Mouse (Mus musculus) regulatory T cell (primary cell): ENCODE measurements at regions not wholly inside any gene's neighbourhood (a gene's known extent, or its start where the extent isn't known, plus 50 kb on each side); places are given as distances from the start of the nearest gene placed in this dataset.
"Not testable (repeated sequence)": the region's sequence is repeated elsewhere in the genome, so short reads cannot be mapped to it uniquely, and the experiment has no call there.

Experiments
- in situ Hi-C: fragments of 300-600 bp; cut with MboI, MseI; formaldehyde crosslinking; loops from one replicate; pipeline ENCODE4 v1.15.1; 2025; ENCODE audit warnings: high pct_unique_total_duplicates

DNA sequence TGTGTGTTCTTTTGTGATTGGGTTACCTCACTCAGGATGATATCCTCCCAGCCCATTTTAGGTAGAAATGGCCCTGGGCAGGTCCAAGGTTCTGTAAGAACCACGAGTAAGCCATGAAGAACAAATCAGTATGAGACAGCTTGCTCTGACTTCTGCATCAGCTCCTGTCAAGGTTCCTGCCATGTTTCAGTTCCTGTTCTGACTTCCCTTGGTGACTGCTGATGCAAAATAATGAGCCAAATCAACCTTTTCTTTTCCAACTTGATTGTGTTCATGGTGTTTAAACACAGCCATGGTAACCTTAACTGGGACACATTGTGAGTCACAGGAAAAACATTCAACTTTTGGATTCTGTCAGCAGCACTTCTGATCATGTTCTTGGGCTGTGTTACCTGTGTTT is 667.4 kb upstream of the Igfbp7 start:
- in situ Hi-C loops: no loop called here

DNA sequence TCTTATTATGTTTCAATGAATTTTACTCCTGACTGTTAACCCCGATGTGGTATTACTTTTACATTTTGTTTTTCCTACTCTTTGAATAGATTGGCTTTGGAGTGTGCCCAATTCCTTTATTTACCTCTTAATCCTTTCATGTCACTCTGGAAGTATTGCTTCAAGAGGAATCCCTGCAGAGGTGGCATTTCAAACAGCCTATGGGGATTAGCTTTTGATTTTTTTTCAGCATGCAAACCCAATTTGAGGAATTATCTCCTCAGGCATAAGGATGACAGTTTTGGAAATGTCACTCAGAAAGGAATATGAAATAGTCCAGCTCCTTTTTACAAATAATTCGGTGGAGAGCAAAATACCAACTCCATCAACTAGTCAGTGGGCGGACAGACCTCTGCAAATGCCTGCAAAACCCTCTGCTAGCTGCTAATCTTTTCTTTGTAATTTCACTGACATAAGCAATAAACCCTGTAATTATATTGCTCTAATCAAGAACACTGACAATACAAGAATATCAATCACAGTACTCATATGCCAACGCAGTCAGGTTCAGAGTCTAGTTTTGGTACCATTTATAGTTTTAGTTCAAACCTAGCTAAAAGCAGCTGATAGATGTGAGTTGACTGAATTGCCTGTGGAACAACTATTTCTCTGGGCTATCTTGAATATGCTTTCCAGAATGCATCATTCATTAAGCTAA is 624.9 kb upstream of the Igfbp7 start:
- in situ Hi-C loops: no loop called here

DNA sequence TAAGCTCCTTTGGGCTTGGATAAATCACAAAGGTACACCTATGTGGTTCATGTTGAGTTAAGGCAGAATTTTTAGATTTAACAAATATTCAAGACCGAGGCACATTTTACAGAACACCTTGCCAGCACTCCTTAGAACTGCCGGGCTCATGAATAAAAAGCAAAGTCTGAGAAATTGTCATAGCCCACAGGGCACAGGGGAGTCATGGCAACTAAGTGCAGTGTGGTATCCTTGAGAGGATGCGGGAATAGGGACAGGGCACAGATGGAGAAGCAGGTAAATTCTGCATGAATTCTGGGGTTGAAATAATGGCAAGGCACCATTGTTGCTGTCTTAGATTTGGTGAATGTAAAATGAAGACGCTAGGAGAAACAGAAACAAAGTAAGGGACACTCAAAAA is 609.7 kb upstream of the Igfbp7 start:
- in situ Hi-C loops: no loop called here

DNA sequence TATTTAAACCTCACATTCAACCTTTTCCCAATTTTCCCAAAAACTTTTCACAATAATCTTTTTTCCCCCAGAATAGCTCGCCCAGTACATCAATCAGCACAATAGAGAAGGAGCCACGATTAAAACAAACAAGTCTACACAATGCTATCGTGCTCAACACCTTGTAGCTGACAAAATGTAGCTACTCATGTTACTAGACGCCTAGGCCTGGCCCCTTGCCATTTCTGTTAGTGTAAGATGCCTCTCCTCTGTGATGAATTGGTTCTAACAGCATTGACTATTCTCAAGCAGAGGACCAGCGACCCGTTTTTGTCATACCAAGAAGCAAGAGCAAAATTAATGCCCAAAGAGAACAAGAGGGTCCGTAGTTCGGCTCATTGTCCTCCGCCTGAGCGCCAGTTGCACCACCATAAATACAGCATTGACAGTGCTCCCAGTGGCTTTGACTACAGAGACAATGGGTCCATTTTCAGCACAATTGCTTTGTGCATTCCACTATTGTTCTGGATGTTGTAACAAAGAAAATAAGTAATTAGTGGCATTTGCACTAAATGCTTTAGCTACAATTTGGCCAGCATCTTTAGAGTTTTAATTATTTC is 578.7 kb upstream of the Igfbp7 start:
- in situ Hi-C loops: no loop called here

DNA sequence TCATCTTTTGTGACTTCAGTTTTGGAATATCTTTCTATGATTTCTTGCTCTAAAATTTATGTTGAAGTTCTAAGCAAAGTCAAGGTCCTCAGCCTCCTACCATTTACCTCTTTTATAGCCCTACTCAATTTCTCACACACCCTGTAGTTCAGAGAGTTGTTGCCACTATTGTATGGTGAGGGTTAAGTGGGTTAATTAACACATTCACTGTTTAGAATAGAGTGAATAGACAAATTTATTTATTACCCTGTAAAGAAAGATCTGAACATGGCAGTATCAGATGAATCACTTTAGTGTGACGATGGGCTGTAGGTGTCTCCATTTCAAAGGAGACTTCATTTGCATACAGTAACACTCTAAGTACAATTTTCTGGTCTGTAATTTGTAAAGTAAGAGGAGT is 577.4 kb upstream of the Igfbp7 start:
- in situ Hi-C loops: no loop called here

DNA sequence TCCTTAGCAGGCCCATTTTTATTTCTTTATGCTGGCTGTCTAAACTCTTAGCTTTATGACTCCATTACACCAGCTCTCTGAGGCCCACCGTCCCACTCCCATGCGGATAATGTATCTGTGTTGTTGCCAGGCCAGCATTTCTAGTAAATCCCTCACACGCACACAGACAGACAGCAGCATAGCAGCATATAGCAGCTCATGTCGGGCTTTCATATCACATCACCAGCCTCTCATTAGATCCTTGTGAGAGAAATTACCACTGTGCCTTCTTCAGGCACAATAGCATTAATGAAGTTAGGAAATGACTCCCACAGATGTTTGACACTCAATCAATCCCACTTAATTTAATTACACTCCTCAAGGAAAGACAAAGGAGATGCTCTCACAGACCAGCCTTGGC is 532.2 kb upstream of the Igfbp7 start:
- in situ Hi-C loops: not testable (repeated sequence)

DNA sequence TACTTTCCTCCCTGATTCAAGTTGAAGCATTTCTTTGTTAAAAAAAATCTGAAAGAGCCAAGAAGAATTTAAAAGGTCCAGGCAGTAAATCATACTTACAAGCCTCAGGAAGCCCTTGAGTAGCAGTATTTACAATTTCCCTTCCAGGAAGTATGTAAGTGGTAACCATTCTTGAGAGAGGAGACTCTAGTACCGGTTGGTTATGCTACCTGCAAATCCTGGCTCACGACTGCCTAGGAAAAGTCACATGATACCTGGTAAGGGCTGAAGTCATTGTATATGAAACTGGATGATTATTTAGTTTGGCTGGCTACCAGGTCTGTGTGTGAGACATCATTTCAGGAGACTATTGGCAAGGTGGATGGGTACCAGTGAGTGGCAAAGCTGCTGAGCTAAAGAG is 524.0 kb upstream of the Igfbp7 start:
- in situ Hi-C loops: no loop called here

DNA sequence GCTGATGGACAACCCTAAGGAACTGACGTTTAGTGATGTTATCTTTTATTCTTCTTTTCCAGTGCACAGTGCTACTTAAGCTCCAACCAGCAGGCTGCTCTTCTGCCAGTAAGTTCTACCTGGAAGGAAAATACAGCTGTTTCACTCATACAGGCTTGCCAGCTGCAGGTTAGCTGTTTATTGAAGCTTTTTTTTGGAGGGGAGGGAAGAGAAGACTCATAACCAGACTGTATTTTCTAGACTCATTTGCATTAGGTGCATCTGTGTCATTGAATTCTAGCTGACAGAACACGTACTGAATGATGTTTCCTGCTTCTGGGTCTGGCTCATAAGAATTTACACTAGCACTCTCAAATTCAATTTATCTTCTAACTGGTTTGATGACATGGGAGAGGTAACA is 513.3 kb upstream of the Igfbp7 start:
- in situ Hi-C loops: no loop called here

DNA sequence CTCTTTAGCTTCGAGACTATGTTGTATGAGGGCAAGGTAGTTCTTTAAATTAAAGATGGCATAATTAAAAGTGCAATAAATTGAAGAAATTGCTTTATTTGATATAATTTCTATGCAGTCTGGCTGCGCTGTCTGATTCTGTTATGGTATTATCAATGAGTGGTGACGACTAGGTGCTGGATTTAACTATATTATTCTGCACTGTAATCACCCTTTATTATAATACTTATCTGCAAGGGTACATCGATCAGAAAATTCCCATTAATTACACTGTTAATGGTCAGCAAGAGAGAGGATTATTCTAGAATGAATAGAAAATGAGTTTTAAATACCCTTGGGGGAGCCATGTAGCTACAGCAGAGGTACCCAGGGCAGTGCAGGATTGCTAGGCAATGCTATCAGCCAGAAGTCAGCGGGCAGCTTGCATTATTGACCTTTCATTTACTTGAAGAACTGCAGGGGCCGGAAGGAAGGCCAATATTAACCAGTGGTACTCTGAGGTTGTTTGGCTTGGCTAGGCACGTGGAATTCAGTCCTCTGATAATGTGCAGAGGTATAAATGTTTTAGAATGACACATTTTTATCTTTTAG is 509.3 kb upstream of the Igfbp7 start:
- in situ Hi-C loops: no loop called here

DNA sequence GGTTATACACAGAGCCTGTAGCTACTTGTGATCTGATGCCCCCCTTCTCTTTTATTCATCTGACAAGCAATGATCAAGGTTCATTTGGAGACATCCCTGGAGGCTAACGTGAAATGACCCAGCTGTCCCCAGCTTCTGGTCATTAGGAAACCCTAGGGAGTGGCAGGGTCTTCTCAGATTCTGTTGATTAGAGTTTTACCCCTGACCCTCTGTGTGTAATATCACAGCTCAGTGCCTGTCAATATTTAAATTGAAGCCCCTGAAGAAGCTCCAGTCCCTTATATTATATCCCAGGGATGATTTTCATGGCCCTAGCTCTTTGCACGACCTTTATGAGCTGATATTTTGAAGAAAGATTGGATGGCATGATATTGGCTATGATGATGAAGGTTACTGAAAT is 508.5 kb upstream of the Igfbp7 start:
- in situ Hi-C loops: no loop called here

DNA sequence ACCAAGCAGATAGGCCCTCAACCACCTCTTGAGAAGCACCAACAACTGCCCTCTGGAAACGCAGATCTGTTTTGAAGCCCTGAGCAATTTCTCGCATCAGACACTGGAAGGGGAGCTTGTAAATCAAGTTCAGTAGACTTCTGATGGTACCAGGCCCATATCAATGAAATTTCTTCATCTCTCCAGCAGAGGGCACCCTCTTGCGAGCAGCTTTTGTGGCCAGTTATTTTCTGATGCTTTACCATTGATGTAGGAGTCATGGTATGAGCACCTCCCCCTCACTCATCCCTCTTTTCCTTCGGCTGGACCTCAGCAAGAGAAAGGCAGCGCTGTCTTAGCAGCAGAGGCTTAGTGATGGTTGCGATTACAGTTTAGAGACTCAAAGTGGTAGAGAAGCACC is 501.4 kb upstream of the Igfbp7 start:
- in situ Hi-C loops: no loop called here

DNA sequence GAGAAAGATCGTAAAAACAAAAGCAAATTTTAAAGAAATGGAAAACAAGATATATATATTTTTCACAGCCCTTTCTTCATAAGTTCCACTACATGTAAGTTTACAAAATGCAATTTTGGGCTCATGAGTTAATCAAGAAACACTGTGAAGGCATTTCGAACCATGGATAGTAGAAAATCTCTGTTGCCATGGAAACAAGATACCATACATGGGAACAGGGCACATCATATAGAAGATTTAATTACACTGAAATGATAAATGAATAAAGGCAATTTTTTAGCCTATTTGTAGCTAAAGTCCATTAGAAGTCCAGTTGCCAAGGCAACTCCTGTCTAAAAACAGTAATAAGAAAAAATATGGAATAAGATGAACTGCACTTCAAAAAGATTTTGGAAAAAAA is 484.2 kb upstream of the Igfbp7 start:
- in situ Hi-C loops: not testable (repeated sequence)

DNA sequence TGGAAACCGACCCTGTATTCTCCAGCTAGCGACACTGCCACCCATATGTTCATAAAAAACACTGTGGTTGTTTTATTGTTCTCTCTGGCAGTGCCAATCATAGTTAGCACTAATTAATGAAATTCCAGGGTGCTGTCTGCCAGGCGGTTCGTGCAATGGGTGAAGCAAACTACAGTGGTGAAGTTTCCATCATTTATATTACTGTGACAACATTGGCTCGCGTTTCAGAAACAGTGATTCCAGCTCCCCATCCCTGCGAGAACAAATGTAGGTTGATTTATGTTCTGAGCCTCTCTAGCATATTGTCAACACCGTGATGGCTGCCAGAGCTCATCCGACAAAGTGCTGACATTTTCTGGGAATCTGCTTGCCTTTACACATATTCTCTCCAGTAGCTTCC is 480.7 kb upstream of the Igfbp7 start:
- in situ Hi-C loops: no loop called here

DNA sequence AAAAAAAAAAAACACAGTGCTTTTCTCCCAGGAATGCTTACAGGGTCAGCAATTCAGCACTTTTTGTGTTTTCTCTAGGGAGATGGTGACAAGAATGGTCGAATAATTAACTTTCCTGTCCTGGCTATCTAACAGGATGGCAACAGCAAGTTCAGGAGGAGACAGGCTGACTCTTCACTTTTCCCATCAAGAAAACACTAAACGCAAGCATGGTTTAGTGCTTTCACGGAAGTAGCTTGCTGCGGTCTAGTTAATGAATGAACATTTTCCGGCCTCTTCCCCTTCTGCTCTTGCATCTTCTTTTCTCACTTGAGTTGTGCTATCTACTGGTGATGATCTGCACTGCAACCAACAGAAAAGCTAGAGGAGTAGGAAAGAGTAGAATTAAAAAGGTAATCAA is 463.6 kb upstream of the Igfbp7 start:
- in situ Hi-C loops: no loop called here

DNA sequence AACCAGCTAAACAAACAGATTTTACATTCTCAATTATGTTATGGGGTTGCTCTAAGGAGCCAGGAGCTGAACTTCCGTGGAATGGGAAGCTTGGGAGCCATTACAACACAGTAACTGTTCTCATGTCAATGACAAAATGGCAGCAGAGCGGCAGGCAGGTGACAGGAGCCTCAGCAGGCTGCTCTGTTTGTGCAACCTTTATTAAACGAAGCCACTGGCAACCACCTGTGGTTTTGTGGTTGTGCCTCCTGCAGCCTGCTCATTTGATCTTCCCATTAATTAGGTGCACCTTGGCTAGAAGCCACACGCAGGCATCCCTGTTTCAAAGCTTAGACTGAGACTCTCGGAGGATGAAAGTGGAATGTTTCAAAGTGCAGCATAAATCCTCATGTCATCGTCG is 457.5 kb upstream of the Igfbp7 start:
- in situ Hi-C loops: loop anchor here (10.0 kb wide), 1 partner anchor 181 kb away; no protein-coding TSS in a partner anchor

DNA sequence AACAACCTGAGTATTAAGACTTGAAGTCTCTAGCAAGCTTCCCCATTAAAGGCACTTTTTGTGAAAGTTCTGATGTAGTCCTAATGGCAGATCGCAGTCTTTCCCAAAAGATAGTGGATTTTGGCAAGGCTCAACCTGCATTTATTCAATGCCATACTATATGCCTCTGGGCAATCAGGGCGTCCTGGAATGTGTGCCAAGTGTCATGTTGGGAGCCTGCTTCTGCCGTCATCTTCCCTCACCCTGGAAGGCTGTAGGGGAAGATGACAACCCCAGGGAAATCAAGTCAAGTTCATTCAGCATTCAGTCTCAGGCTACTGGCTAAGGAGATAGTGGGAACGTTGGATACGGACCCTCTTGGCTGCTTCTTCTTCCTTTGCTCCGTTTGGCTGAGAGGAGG is 447.4 kb upstream of the Igfbp7 start:
- in situ Hi-C loops: no loop called here

DNA sequence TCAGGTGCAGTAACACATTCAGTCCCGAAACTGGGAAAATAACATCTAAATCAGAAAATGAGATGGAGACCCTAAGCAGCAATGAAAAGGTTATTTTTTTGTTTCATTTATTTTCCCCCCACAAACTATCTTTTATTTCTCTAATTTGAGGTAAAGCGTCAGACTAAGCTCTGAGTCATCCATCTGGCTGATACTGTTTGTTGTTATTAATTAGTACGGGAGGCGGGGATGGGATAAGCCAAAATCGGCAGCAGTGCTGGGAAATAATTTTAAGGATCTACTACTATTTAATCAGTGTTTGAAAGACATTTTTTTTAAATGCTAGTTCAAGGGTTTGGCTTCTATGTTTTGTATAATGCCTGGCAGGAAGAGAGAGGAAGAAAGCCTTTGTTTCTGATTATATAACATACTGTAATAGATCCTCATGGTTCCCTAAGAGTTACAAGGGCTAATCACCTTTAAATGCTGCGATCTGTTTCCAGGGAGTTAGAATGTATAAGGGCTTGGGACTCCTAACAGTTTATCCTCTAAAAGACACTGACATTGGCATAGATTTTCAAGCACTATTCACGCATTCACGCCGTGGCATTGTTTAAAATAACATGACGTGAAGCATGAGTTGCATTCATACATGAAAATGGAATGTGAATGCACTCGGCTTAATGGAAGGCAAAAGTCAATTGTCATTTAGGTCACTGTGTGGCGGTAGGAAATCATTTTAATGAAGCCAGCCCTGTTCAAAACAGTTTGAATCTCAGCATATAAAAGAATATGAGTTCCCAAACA is 446.4 kb upstream of the Igfbp7 start:
- in situ Hi-C loops: no loop called here

DNA sequence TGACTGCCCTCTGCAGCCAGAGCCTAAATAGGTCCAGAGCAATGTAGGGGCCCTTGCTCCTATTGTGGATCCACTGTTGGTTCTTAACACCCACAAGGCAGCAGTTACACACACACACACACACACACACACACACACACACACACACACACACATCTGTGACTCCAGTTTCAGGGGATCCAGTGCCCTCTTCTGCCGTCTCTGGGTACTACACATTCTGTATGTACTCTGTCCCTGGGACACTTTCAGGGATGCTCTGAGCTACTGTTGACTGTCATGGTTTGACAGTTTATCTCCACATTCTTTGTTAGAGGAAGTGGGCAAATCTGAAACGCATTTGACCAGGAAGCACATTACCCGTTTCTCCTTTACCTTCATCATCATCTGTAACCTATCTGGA is 443.8 kb upstream of the Igfbp7 start:
- in situ Hi-C loops: no loop called here

DNA sequence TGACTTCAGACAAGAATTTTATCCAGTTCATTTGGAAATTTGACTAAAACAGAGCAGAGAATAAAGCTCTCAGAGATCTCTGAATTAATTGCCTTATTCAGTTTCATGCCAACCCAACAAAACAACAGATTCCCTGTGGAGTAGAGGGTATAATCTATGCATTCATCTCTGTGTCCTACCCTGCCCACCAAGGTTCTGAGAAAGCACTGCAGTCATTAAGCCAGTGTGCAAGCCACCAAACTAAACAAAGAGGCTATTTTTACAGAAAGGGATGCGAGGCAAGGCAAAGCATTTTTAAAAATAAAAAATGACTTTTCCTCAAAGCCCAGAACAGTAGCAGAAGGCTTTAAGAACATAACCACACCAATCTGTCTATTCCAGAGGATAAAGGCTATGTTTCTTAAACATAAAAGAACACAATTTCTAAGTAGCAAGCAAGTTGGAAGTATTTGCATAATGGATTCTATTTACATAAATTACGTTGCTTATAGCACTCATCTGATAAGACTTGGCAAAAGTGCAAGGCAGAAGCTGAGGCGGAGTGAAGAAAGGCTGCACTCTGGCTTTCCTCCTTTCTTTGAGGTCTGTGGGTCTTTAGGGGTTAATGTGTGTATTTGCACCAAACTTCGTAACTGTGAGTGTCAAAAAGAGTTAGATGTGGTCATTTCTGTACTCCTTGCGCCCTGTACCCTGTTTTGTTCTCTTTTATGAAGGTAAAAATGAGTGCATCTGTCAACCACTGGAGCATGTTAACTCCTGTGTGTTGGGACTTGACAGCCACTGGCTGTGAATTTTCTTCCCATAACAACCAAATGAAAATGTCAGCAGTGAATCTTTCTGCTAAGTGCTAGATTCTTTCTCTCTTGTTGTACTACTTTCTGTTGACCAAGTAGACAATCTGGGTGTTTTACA is 430.6 kb upstream of the Igfbp7 start:
- in situ Hi-C loops: no loop called here

DNA sequence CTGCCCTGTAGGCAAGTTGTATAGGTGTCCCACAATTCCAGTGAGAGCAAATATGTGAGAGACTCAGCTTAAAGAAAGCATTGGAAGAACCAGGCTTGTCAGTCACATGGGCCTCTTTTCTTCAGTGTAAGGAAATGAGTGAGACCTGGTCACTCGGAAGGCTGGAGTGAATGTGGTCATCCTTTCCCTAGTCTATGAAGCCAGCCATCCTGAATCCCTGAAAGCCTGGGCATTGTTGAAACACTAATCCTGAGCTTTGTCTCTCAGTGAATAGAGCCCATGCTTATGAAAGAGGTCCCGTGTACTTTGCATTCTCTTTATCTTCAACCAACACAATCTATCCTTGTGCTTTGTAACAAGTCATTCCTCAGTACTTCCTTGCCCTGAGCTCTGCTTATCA is 420.1 kb upstream of the Igfbp7 start:
- in situ Hi-C loops: no loop called here

DNA sequence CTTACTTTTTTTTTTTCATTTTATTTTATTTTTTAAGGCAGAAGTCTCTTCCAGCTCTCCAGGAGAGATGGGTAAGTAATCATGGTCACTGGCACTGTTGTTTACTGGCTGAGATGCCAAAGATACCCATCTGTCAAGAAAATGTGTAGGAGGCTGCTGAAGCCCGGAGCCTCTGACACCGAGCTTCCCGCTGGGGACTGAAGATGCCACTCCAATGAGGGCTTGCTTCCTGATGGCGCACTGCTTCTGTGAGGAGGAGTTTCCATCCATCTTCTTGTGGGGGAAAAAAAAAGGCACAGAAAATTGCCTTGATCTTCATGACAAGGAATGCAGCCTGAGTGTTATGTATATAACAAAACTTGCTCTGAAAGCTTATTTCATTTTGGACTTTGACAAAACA is 418.2 kb upstream of the Igfbp7 start:
- in situ Hi-C loops: no loop called here
